Mouse (Mus musculus) cerebellum, adult 8-10 months (tissue): ENCODE measurements around the gene Opcml.

Experiments
- DNase-seq: peaks from one replicate; pipeline ENCODE4 v3.0.0; 2022

The Opcml gene

DNA sequence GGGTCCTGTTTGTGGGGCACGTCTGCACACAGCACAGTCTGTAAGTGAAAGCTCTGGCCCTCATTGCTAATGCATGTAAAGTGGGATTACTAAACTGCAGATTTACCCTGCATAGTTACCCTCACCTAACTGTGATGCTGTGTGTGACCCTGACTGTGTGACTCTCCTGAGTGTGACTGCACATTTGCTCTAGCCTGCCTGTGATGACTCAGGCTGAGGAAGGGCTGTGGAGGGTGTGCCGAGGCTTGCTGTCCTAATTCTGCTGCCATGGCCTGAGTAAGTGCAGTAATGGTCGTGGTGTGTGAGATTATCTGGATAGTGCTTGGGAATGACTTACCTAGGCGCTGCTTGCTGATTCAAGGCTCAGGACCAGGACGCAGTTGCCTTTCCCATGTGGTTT is 52.2 kb downstream of the Opcml start:
- DNase-seq = no peak

DNA sequence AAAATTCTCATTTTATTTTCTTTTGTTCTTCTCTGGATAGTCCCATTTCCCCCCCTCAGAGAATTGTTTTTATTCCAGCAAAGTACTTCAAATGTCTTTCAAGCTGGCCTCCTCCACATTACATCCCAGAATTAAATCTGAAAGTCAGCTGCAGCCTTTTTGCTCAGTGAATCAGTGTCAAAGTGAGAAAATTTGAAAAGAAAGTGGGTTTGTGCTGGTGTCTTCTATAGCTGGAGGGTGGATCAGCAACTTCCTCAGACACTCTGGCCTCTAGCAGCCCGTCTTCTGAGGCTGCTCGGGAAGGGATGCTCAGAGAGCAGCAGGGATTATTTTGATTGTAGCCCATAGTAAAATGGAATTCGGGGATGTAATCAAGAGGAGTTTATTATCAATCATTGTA is 81.0 kb downstream of the Opcml start:
- no peak for DNase-seq

DNA sequence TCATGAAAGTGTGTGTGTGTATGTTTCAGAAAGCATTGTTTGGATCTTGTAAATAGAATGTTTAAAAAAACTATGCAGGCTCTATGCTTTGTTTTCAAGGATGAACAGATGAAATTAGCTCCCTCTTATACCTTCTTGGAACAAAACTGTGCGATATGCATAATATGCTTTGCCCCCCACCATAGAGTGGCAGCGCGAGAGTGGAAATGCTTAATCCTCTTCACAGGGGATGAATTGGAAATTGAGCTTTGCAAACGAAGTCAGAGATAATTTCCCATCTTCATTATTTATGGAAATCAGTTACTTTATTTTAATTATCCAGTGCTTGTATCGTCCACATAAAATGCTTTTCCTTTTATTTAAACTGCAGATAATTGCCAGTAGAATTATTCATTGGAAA is 99.1 kb downstream of the Opcml start:
- DNase-seq = no peak

DNA sequence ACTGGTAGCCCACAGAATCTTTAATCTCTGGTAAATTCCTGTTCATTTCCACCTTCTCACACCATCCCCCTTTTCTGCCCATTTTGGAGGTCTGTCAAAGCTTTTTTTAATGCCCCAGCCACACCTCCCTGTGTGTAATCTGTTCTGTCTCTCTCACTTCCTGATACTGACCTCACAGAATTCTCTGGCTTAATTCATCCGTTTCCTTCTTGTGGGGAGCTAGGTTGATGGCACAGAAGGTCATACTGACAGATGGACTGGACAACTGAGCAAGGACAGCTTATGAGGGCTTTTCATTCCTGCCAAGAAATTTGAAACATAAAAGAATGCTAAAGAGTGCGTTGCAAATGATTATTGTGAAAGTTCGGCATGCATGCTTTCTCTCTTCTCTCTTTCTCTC is 126.7 kb downstream of the Opcml start:
- DNase-seq = no peak

DNA sequence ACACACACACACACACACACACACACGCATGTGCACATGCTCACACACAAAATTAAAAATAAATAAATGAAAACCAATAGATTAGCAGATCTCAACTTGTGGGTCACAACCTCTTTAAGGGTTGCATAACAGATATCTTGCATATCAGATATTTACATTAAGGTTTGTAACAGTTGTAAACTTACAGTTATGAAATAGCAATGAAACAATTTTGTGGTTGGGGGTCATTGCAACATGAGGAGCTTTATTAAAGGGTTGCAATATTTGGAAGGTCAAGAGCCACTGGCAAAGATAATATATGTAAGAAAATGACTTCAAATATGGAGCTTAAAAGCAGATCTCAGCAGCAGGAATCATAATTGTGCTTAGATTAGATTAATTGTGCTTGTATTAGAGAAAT is 132.9 kb downstream of the Opcml start:
- no peak for DNase-seq

DNA sequence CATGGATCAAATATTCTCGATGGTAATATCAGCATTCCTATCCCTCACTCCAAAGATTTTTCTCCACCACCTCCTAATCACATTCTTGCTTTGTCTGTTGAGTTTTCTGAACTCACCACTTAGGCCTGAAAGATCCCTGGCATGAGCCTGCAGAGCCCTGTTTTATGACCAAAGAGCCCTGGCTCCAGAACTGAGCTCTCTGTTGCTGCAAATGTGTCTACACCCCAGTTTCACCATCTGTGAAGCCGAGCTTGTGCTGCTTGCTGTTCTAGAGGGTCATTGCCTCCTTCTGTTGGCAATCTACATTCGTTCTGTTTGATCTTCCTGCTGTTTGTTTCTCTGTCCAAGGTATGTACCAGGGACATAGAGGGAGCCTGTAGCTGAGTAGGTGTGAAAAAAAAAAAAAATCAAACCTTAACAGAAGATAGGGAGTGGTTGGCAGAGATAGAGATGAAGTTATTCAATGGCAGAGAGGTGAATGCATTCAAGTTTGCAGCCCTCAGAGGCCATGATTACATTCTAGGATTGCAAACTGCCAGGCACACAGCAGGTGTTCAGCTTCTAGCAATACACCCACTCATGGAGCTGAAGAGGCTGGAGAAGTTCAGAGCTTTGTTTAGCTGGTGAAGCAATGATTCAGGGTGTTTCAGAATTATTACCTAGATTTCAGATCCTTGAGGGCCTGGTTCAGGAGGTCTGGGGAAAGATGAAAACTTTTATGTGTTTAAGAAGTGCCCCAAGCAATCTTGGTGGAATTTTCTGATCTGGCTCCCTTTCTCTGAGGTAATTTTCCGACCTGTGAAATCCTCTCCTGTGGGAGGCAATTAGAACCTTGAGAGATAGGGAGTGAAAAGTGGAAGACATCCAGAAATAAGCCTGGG is 133.6 kb downstream of the Opcml start:
- no peak for DNase-seq

DNA sequence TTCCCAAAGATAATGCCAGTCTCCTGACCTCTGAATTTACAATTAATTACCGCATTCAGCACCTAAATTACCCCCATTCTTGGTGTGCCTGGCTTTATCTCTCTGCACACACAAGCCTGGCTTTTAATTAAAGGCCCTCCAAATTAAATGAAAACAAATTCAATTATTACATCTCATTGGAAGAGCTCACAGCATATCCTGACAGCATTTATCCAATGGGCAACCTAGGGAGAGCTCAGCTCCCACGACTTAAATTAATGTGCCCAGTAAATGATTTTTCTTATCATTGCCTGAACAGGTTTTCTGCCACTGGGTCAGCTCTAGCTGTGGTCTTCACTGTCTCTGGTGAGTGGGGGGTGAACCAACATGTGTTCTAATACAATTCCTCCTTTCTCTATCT is 135.1 kb downstream of the Opcml start:
- DNase-seq = no peak

DNA sequence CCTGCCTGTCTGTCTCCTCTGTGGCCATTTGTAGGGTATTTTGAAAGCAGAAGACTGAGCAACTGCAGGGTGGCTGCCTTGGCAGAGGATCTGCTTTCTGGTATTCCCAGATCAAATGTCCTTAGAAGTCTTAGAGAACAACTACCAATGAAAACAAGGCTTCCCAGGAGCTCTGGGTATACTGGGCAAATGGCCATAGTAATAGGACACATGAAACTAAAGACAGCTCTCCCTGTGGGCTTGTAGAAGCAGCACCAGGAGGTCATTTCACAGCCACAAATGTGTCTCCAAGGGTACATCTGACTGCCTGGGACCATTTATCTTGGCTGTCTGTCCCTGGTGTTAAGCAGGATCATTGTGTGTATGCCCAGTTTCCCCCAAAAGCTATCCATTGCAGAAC is 146.7 kb downstream of the Opcml start:
- DNase-seq = no peak

DNA sequence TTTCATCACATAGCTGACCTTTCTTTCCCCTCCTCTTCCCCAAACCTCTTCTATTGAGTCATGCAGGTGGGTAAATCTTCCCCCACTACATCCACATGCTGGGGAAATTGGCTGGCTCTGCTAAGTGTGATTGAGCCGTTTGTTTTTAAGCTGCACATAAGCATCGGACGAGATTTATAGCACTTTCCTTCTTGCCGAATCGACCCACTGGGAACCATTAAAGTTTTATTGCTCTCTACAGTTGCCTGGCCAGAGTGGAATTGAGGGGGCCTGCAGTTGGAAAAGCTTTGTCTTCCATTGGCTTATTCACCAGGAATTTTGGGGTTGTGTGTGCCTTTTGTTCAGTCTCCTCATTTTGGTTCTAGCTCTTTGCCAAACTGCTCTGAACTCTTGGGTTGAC is 147.1 kb downstream of the Opcml start:
- no peak for DNase-seq

DNA sequence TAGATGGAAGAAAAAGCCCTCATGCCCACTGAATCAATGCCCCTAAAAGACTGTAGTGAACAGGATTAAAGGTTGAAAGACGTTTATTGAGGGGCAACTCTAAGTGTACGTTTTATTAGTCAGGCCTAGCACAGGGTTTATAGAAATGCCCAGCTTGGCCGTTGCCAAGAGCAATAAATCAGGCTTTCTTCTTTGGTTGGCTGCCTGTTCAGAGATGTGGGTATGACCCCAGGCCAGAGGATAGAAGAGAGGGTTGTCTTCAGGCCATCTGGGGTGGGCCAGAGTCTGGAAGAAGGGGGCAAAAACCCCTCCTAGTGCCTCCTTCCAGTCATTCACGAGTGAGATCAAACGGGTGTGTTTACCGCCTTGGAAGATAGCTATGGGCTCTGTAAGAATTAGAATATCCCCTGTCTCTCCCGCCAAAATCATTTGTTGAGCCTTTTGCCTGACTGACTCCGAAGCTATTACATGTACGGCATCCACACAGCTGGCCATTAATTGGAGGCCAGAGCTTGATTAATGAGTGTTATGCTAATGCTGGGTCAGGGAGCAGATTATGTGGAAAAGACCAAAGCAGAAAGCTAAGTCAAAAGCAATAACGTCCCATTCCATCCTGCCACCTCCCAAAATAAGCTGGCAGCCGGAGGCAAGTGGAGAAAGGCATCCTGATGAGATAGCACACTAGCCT is 154.9 kb downstream of the Opcml start:
- no peak for DNase-seq

DNA sequence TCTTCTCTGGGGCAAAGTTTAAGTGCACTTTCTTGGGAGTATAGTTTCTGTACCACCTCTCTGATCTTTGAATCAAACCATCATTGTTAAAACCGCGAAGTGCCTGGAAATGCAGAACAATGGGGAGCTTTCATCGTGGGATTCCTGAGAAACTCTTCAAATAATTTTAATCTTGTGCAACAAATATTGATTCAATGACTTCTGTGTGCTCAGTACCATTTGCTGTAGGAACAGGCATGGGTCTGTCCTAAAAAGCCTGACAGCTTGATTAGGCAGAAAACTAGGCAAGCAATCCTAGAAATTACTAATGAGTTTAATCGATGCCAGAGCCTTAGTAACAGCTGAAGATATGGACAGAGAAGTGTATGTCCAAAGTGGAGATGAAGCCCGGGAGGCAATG is 160.5 kb downstream of the Opcml start:
- DNase-seq = no peak

DNA sequence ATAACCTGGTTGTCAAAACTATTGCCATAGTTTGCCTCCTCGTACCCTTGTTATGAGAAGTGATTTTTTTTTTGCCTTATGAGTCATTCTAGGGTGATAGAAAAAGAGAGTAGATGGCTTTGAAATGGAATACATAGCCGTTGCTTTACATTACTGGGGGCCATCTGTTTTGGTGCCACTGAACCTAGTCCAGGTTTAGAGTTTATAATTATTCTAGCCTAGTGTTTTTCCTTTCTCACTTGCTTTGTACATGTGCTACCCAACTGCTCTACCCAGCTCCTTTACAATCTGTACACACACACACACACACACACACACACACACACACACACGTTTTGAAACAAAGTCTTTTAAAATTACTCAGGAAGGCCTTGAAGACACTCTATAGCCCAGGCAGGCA is 171.1 kb downstream of the Opcml start:
- DNase-seq = no peak

DNA sequence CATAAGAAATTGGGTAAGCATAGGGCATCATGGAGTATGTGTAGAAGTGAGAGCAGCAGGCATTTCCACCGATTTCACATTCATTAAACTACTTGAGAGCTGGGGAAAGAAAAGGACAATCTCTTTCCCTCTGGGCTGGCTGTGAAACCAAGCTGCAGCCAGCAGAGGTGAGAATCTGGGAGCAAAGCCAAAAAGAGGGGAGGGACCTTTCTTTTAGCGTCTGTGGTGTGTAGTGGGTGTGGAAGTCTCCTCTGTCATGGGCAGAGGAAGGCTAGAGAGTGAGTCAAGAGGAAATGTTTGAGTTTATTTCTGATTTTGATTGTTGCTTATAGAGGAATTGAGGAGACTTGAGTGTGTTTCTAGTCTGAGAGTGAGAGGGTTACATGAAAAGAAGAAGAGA is 172.8 kb downstream of the Opcml start:
- DNase-seq = no peak

DNA sequence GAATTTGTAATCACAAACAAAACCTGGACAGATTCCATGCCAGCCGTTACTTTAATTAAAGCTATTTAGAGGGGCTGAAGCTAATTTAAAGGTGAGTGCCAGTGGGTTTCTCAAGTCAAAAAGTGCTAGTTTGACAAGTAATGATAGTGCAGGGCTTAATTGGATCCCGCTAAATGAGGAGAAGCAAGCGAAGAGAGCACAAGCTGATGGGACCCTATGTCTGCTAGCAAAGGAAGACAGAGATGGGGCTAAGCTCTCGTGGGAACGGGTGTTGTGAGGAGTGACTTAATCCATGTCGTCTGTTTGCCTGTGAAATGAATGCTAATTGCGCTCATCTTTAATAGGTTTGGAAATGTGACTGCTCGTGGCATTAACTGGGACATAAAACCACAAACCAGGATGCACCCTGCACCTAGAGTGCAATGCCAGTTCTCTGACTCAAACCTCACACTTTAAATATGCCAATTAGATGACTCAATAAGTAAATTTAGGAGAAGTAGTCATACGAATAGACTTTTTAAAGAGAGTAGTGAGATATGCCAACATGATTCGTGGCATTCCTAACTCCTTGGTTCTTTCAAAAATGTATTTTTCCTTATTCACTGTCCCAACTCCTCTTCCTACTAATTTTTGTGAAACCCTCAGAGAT is 174.5 kb downstream of the Opcml start:
- no peak for DNase-seq

DNA sequence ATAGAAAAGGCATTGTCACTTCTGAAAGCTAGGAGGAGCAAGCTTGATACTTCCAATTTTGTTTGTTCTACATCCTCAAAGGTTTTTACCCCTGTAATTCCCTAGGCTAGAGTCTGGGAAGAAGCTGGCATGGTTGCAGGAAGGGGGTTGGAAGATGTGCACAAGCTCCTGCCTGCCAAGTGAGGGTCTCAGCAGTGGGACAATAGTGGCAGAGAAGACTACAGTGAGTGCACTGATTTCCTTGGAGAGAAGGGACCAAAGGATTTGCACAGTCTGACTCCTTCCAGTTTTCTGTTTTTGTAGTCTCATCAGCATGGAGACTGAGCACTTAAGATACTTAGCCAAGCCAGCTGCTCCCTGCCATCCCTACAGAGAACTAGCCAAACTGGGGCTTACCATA is 177.7 kb downstream of the Opcml start:
- DNase-seq = no peak

DNA sequence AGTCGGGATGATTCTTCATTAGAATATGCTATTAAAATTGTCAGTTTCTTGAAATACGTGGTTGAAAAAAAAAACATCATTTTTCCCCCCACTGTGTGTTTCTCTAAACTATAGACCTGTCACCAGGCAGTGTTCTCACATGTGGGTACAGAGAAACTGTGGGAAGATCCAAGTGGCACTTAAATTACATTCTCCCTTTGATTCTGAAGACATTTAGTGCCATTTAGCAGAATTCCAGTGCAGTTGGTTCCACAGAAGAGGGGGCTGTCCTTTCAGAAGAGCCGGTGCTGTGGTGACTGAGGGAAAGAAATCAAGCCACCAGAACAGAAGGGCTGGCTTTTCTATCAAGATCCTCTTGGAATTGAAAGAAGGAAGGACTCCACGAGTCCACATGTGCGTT is 181.7 kb downstream of the Opcml start:
- no peak for DNase-seq

DNA sequence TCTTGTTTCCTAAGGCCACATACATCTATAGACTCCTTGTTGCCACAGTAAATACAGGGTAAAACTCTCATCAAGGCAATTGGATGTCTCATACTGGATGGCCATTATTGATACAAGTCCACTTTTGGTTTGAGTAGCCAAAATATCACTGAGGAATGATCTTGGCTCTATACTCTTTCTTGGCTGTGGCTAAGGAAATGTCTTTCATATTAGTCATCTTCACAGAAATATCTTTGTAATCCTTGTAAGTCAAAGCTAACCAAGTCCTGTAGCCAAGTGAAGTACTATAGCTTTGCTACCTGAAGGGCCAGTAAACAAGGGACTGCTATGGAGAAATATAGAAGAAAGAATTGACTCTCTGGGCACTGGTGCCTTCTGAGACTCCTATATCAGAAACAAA is 192.0 kb downstream of the Opcml start:
- DNase-seq = no peak

DNA sequence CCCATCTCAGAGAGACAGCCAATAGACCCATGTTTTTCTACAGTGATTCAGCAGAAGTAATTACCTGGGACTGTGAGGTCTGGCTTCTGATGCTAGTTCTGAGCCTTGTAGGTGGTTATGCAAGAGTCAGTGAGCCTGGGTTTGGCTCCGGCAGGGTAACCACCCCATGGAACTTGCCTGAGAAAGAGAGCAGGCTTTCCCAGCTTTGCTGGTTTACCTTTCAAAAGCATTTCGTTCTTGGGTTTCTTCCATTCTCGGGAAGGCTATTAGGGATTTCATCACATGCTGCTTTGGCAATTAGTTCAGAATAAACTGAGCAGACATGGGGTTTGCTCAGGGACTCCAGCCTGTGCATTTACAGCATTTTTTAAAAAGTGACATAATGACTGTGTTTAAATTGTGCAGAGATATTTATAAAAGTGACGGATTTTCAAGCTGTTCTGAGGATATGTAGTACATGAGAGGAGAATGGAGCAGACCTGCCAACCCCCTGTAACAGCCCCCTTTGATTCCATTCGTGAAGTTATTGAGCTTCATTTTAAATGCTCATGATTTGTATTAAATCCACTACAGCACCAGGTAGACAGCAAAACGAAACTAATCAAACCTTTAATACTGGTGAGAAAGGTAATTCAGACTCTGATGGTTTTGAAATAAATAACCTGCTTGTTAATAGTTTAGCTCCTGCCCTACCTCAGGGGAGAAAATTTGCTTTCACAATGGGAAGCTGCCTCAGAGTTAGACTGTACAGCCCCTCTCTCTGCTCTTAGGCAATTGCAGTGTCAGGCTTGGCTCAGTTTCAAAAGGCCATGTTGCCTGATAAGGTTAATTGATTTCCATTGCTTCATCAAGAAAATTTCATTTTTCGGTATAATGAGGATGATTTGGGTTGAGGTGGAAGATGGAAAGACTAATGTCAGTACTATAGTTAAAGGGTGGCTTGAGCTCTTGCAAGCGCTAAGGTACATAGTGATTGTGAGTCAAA is 196.3 kb downstream of the Opcml start:
- no peak for DNase-seq

DNA sequence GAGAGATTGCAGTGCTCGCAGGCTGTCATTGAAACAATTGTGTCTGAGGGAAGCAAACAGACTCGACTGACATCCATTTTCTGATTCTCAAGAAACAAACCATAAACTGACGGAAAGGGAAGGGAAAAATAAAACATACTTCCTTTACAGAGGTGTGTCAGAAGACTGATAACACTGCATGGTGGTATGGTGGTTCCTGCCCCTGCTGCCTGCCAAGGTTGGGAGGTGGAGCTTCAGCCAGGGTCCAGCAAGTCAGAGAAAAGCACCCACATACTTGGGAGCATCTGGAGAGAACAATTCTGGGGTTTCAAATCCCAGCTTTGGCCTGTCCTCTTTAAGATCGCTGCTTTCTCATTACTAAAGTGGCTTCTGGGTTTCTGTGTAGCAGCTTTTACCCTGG is 201.0 kb downstream of the Opcml start:
- DNase-seq = no peak

DNA sequence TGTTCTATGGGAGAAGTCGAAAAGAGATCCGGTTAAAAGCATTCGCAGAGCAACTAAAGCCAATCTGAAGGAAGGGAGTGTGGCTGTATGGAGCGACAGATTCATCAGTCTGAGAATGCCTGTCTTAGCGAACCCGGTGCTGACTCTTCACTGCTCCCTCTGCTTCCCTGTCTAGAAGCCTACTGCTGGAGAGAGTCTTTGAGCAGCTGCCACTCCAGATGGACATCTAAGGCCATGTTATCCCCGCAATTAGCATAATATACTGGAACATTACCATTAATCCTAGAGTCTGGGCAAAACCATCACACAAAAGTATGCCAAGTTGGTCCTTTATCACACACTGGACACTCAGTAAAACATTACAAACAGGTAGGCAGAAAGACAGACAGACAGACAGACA is 206.0 kb downstream of the Opcml start:
- no peak for DNase-seq

DNA sequence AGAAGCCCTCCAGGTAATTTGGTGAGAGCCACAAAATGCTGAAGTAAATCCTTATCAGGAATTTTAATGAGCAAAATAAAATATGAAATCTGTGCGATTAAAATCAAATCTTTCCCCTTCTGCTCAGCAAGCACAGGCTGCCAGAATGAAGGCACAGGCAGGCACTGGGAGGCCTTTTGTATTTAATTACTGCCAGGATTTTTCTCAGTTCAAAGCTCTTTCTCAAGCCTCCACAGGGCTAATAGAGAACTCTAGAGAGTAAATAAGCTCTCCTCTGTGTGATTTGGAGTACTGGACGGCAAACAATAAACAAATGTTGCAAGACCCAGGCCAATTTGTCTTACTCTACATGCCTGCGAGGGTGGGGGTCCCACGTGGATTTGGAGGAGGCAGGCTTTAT is 208.2 kb downstream of the Opcml start:
- no peak for DNase-seq

DNA sequence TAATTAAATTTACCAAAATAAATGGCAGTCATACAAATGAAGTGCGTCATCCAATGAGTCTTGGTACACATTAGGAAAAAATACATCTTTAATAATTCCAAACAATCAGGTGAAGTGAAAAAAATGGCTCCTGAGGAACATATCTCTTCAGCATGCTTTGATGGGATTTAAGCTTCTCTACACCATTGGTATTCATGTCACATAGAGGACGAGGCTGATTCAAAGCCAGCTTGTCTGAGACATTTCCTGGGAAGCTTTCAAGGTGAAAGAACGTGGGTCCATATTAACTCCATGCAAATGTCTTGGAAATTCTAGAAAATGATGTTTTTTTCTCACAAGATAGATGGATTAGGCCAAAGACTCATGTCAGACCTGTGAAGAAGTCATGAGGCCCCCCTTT is 212.6 kb downstream of the Opcml start:
- DNase-seq = no peak

DNA sequence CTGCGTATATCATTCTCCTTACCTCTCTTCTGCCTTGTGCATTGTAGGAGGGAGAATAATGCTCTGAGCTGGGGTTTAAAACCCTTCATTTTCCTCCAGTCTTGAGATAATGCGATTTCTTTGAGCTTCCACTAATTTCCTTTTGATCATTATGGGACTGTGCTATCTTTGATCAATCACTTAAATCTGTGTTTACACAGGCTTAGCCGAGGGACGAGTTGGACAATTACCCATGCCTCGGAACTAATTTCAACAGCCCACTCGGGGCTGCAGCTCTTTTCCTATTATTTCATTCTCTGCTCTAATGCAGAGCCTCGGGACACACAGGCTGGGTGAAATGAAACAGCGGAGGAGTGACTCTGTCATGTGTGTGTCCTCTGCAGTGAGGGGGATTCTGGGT is 220.9 kb downstream of the Opcml start:
- DNase-seq = no peak
